ENCODE assay signal across 25 mouse cellular contexts in genomic region chr9:77071676-77072075, GRCm38 (mm10). TPM values are rescaled to one million over a fixed set of nuclear protein-coding genes. Genes with fewer than 3 reads are reported as not detected.
DNase-seq lines count a peak whose midpoint lies in the region; ATAC-seq and TF ChIP-seq lines count a peak whose summit lies in the region.
"Had no signal": no experiment of that assay in that cellular context is flagged by ENCODE, and none has a peak within 500 bp of the region (broad histone marks: within the 10 kb centered on the region; RNA-seq: fewer than 3 reads in every experiment).

No protein-coding gene starts in this region.

- TF ChIP-seq POLR2A in liver, adult 2 months (IDR thresholded peaks at IDR 0.05; ENCODE audit: extremely low read depth, insufficient read depth, low read length), result no peak

- H3K4me1 ChIP-seq in intestine, embryonic 15.5 days (replicated peaks), result no peaks in the 10 kb centered on the region
- H3K4me1 ChIP-seq in intestine, postnatal 0 days (replicated peaks; ENCODE audit: control insufficient read depth, insufficient read depth, low read length), result no peaks in the 10 kb centered on the region
- no peaks in the 10 kb centered on the region for H3K4me1 ChIP-seq in liver, adult 2 months (ENCODE audit: control insufficient read depth, insufficient read depth, low read length)
- no peaks in the 10 kb centered on the region for H3K4me1 ChIP-seq in liver, embryonic 11.5 days (replicated peaks; ENCODE audit: control insufficient read depth, insufficient read depth, low read length)
- H3K4me1 ChIP-seq: embryonic facial prominence, embryonic 15.5 days; forebrain, embryonic 10.5 days; heart, embryonic 10.5 days had no signal

- no peak overlapping the region for H3K9ac ChIP-seq in intestine, embryonic 15.5 days
- no peak overlapping the region for H3K9ac ChIP-seq in intestine, postnatal 0 days (ENCODE audit: low read depth, low read length)
- no peak overlapping the region for H3K9ac ChIP-seq in liver, adult 2 months (ENCODE audit: low read depth, low read length)
- H3K9ac ChIP-seq in liver, embryonic 11.5 days (ENCODE audit: low read depth, low read length), result no peak overlapping the region
- H3K9ac ChIP-seq: embryonic facial prominence, embryonic 15.5 days had no signal

- H3K27ac ChIP-seq in intestine, embryonic 15.5 days, result no peak overlapping the region
- H3K27ac ChIP-seq in intestine, postnatal 0 days (ENCODE audit: low read depth, low read length), result no peak overlapping the region
- H3K27ac ChIP-seq in liver, adult 2 months (replicated peaks; ENCODE audit: insufficient read depth, low read depth, low read length), result no peak overlapping the region
- H3K27ac ChIP-seq in liver, embryonic 11.5 days (ENCODE audit: low read depth, low read length), result no peak overlapping the region
- H3K27ac ChIP-seq: embryonic facial prominence, embryonic 15.5 days; forebrain, embryonic 10.5 days; gastrocnemius, adult 2 months; heart, embryonic 10.5 days had no signal

- H3K9me3 ChIP-seq in intestine, embryonic 15.5 days, result no peaks in the 10 kb centered on the region
- H3K9me3 ChIP-seq in intestine, postnatal 0 days (ENCODE audit: control insufficient read depth), result no peaks in the 10 kb centered on the region
- H3K9me3 ChIP-seq in liver, embryonic 11.5 days (ENCODE audit: control insufficient read depth, low read length), result no peaks in the 10 kb centered on the region
- H3K9me3 ChIP-seq: embryonic facial prominence, embryonic 15.5 days; forebrain, embryonic 10.5 days; heart, embryonic 10.5 days had no signal

- no peak overlapping the region for H3K4me2 ChIP-seq in intestine, embryonic 15.5 days (replicated peaks)
- H3K4me2 ChIP-seq in intestine, postnatal 0 days (replicated peaks; ENCODE audit: low read depth), result no peak overlapping the region
- no peak overlapping the region for H3K4me2 ChIP-seq in liver, embryonic 11.5 days
- H3K4me2 ChIP-seq: embryonic facial prominence, embryonic 15.5 days had no signal

- H3K79me2 ChIP-seq in liver, adult 2 months (ENCODE audit: control insufficient read depth, insufficient read depth, low read length), result no peaks in the 10 kb centered on the region

- ATAC-seq in intestine, embryonic 15.5 days, result peak; percentile 77; the same call in 1 of the 2 replicates
- no peak for ATAC-seq in intestine, postnatal 0 days
- no peak for ATAC-seq in liver, embryonic 11.5 days (replicated peaks; ENCODE audit: low FRiP score)
- ATAC-seq: CD4-positive, CD25-positive, alpha-beta regulatory T cell, adult 4 months; forebrain, embryonic 14.5 days had no signal

- 59% methylated on average over 2 of the region's 2 CpGs for WGBS in intestine, embryonic 15.5 days
- 49% methylated on average over 2 of the region's 2 CpGs for WGBS in intestine, postnatal 0 days
- 39% methylated on average over 2 of the region's 2 CpGs for WGBS in liver, adult 2 months
- 67% methylated on average over 2 of the region's 2 CpGs for WGBS in liver, embryonic 11.5 days

- TF ChIP-seq CTCF in intestine, postnatal 0 days (IDR thresholded peaks at IDR 0.05; ENCODE audit: low read depth), result no peak
- TF ChIP-seq CTCF in liver, adult 2 months (IDR thresholded peaks at IDR 0.05; ENCODE audit: low read depth, low read length), result no peak

- no peak overlapping the region for H3K4me3 ChIP-seq in intestine, embryonic 15.5 days (replicated peaks)
- H3K4me3 ChIP-seq in intestine, postnatal 0 days (ENCODE audit: low read depth, low read length), result no peak overlapping the region
- H3K4me3 ChIP-seq in liver, adult 2 months (ENCODE audit: insufficient read depth, low read depth, low read length), result no peak overlapping the region
- no peak overlapping the region for H3K4me3 ChIP-seq in liver, embryonic 11.5 days (ENCODE audit: low read depth, low read length)
- H3K4me3 ChIP-seq: embryonic facial prominence, embryonic 15.5 days; erythroblast, embryonic 14.5 days; forebrain, embryonic 10.5 days; gastrocnemius, adult 2 months; heart, embryonic 10.5 days had no signal

- intact Hi-C loops in gastrocnemius, postnatal 36 days (cut with DNase I), result no loop called here

- H3K27me3 ChIP-seq in intestine, embryonic 15.5 days (replicated peaks), result no peaks in the 10 kb centered on the region
- H3K27me3 ChIP-seq in intestine, postnatal 0 days (replicated peaks; ENCODE audit: control insufficient read depth, insufficient read depth, low read length), result no peaks in the 10 kb centered on the region
- H3K27me3 ChIP-seq in liver, adult 2 months (ENCODE audit: control insufficient read depth, insufficient read depth, low read length), result no peaks in the 10 kb centered on the region
- H3K27me3 ChIP-seq in liver, embryonic 11.5 days (replicated peaks; ENCODE audit: control insufficient read depth, insufficient read depth, low read length), result no peaks in the 10 kb centered on the region
- H3K27me3 ChIP-seq: embryonic facial prominence, embryonic 15.5 days had no signal

- DNase-seq in liver, adult 2 months (ENCODE audit: extremely low read depth, low read depth, low spot score), result peak; percentile 20
- DNase-seq in liver, embryonic 11.5 days (ENCODE audit: low spot score), result no peak
- DNase-seq in kidney, postnatal 25 days, result peak; percentile 40
- DNase-seq in right cerebral cortex, postnatal 4 days, result no peak
- DNase-seq in gastrocnemius, postnatal 36 days, result no peak
- DNase-seq: adrenal gland, adult 8-10 months; adrenal gland, postnatal 36 days; B cell, adult 2 months; cerebellum, adult 2 months; cerebellum, postnatal 10 days; gastrocnemius, adult 2 months; gastrocnemius, postnatal 25 days; heart, adult 11 months; heart, postnatal 10 days; heart, postnatal 4 days had no signal

- H3K36me3 ChIP-seq in intestine, embryonic 15.5 days, result no peaks in the 10 kb centered on the region
- H3K36me3 ChIP-seq in intestine, postnatal 0 days (ENCODE audit: control insufficient read depth, insufficient read depth), result no peaks in the 10 kb centered on the region
- no peaks in the 10 kb centered on the region for H3K36me3 ChIP-seq in liver, adult 2 months (ENCODE audit: control insufficient read depth, insufficient read depth, low read length)
- H3K36me3 ChIP-seq in liver, embryonic 11.5 days (ENCODE audit: control insufficient read depth, insufficient read depth, low read length), result no peaks in the 10 kb centered on the region
- H3K36me3 ChIP-seq: embryonic facial prominence, embryonic 15.5 days; forebrain, embryonic 10.5 days; G1E; heart, embryonic 10.5 days had no signal

RNA-seq across cellular contexts. Expression of gene Tinag, which starts 26.1 kb away (rescaled TPM):
- 12.4 and 15.2 TPM in 2 replicates for polyA plus RNA-seq in intestine, embryonic 15.5 days (2015; fragmentation: Nextera tagmentation; extraction: Ambion mirVana)
- 8.3 and 9.6 TPM in 2 replicates for polyA plus RNA-seq in intestine, postnatal 0 days (2015; fragmentation: Nextera tagmentation; extraction: Ambion mirVana)
- total RNA-seq in liver, adult 2 months (2014; rRNA removed), result 0.13 TPM in 1 of 2 replicates, not detected in the other
- polyA plus RNA-seq in liver, adult 2 months (2012; rRNA removed), result not detected in 2 replicates
- polyA plus RNA-seq in liver, embryonic 11.5 days (2014; fragmentation: Nextera tagmentation; extraction: Ambion mirVana), result not detected in 2 replicates
- total RNA-seq in gastrocnemius, postnatal 36 days (2021), result not detected
- total RNA-seq: gastrocnemius, adult 2 months; heart, postnatal 10 days; heart, postnatal 4 days had no signal
- polyA plus RNA-seq: CD4-positive, CD25-positive, alpha-beta regulatory T cell, adult 4 months; erythroblast, embryonic 14.5 days; forebrain, embryonic 14.5 days; G1E; heart, embryonic 10.5 days; heart, embryonic 14.5 days had no signal

Comparison
In these comparisons a context has a peak if more than half of its experiments do, and no peak if none do; other contexts are left out.
1. DNase-seq: peak in liver, adult 2 months (single experiment) and kidney, postnatal 25 days (2 of 2); none in liver, embryonic 11.5 days (single experiment), right cerebral cortex, postnatal 4 days (single experiment) and gastrocnemius, postnatal 36 days (0 of 2).